Mouse (Mus musculus): ENCODE results near the gene Gm20388. TPM values are rescaled to one million over a fixed set of nuclear protein-coding genes. Genes with fewer than 3 reads are reported as not detected.

The Gm20388 gene
- total RNA-seq, 2 experiments from 2014 or later: 5.8 TPM; not detected in 1

DNA sequence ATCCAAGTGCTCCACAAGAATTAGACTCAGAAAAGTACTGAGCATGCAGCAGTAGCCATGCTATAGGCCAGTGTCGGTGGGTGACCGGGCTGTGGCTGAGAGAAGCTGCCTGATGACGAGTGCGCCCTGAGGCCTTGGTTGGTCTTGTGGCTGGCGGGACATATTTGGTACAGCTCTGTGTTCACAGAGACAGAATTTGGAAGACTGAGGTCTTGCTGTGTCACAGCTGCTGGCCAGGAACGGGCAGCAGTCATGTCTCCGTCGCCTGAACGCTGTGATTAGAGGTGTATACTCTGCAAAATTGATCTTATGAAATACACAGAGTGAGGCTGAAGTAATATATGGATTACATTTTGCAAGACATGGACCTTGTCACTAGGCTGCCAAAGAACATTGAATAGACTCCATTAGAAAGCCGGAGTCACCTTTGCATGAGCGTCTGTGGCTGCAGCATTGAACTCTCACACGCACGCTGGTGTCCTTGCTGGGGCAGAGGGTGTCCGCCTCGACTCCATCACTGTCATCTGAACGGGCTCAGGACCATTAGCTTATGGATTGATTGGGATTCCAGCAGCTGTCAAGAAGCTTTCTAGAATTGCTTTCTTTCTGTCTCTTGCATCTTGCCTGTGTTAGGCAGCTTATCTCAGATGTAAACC lies 5.7 kb downstream of the Gm20388 start:
- DNase-seq: no peak

DNA sequence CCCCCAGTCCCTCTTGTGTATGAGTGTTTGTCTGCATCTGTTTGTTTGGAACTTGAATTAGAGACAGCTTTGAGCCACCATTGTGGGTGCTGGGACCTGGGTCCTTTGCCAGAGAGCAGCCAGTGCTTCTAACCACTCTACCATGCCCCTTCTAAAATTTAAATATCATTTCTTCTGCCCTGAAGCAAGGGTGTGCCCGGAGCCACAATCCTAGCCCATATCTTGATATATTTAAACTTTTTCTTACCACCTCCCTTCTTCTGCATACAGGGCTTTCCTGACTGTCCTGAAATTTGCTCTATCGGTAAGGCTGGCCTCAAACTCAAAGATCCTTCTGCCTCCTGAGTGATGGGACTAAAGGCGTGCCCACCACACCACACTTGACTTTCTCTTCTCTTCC lies 6.8 kb downstream of the Gm20388 start:
- DNase-seq: no peak

DNA sequence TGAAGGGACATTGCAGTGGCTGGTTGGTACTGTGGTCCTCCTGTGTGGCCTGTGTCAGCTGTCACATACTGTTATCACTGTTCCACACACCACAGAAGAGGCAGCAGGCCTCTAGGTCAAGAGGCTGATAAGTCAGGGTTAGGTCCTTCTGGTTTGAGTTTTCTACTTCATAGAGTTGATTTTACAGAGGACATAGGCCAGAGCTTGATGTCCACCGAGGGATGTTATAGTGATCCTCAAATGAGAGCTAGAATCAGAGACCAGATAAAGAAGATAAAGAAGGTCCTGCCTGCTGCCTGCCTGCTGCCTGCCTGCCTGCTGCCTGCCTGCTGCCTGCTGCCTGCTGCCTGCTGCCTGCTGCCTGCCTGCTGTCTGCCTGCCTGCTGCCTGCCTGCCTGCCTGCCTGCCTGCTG lies 7.5 kb downstream of the Gm20388 start:
- DNase-seq: no peak

DNA sequence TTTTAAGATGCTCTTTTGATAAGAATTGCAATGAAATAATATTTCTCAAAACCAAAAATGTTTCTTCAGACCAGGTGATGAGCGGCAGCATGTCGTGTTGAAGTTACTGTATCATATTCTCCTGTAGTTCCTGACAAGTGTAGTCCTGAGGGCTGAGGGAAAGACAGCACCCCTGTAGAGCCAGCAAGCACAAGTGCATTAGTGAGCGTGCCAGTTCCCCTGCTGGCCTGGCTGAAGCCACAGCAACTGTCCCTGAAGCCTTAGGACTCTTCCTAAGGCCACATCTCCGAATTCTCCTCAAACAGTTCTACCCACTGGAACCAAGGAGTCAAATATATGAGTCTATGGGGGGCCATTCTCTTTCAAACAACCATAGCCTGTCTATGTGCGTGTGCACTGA lies 12.6 kb downstream of the Gm20388 start:
- DNase-seq: no peak

DNA sequence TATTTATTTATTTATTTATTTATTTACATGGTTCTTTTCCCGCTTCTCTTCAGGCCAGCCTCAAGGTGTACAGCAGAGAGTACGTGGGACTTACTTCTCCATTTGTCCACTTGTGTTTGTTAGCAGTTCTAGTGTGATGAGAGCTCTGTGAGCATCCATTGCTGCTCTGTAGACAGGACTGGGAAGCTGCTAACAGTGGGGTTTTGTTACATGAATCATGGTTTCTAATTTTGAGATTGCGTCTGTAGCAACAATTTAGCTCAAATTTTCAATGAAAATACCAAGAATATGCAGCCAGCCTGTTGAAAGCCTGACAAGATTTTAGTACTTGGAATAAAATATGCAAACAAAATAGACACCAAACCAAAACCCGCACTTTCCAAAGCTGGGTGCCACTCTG lies 14.8 kb downstream of the Gm20388 start:
- no peak for DNase-seq

DNA sequence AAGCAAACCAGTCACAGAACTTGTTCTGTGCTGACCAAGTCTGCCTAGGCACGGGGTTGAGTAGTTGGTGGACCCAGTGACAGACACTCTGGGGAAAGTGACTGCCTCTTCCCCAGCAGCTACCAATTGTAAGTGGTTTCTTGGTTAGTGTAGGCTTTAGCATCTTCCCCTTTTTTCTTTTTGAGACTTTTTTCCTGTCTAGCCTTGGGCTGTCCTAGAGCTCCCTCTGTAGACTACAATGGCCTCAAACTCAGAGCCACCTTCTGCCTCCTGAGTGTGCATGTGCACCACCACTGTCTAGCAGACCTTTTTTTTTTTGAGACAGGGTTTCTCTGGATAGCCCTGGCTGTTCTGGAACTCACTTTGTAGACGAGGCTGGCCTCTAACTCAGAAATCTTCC lies 15.8 kb downstream of the Gm20388 start:
- no peak for DNase-seq

DNA sequence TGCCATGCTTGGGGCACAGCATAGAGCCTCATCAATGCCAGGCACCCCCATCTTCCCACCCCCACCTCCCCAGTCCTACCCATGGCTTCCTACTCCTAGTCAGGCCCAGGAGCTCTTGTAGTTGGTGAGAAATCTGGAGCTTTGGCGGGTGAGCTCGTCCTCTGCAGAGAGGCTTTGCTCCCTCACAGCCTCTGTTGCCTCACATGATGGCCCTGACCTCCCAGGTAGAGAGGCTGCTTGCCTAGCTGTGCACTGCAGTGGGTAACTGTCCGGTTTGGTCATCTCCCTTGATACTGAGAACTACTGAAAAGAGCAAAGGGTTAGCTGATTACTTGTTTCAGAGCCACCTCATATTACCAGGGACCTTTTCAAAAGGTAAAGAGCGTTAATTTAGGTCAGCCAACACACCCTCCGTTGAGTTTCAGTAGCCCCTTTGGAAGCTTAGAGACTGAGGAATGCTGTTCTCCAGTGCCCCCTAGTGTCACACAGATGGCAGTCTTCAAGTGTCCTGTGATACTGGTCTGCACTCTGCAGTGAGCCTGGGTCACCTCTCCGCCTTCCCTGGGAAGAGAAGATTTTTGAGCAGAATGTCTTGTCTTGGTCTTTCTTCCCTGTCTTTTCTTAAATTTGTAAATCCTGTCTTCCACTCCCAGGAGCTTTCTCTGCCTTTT lies 16.9 kb downstream of the Gm20388 start:
- peak; percentile 56 for DNase-seq

DNA sequence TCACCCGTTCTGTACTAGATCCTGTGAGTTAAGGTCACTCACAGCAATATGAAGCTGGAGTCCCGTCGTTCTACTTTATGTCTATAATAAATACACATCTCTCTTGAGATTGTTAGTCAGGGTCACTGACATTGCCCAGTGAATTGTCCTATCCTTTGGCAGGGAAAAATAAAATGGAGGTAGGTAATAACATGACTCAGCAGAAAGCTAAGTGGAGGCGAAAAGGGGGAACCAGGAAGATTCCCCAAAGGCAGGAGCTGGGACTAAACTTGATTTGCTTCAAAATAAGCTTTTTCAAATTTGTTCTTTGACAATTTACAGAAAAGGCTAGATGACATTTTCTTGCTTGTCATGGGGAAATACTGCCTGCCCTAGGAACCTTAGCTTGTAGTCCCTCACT lies 20.7 kb downstream of the Gm20388 start:
- no peak for DNase-seq

DNA sequence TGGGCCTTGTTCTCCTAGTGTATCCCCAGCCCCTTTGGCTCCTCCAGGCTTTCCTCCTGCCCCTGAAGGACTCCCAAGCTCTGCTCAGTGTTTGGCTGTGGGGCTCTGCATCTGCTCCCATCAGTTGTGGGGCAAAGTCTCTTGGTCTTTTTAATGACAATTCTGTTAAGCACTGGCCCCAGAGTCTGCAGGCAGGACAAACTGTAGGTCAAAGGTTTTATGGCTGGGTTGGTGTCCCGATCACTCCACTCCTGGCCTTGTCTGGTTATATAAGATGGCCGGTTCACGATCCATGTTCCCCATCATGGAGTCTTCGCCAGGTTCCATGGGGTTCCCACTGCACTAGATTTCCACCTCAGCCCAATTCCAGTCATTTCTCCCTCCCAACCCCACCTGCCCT lies 23.0 kb downstream of the Gm20388 start:
- no peak for DNase-seq

DNA sequence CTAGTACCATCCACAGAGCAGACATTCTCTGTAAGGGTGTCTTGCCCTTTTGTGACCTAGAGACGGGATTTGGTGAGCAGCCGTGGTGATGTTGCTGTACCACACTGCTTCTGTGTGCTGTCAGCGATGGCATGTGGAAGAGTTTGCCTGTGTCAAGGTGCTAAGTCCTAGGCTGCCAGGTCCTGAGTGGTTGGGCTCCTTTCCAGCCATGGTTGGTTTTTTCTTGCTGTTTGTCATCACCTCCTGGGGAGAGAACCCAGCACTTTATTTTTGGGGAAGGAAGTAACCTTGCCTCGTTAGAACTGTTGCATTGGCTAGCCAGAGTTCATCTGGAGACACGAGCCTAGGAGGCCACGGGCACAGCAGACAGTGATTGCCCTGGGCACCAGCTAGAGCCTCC lies 24.9 kb downstream of the Gm20388 start:
- DNase-seq: peak; percentile 63

DNA sequence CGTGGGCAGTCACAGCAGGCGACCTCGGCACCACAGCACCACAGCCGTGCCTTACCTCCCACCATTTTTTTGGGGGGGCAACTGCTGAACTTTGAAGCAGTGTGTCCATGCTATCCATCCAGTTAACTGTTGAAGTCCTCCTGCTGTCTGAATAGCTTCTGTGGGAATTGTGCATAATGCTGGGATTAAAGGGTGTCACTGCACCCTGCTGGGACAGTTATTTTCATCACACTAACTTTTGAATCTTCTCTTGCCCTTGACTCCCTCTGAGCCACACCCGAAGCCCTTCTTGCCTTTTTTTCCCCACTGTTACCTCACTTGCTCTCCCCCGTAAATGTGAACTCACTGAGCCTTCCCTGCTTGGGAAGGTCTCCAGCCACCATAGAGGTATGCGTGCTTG lies 27.8 kb downstream of the Gm20388 start:
- no peak for DNase-seq

DNA sequence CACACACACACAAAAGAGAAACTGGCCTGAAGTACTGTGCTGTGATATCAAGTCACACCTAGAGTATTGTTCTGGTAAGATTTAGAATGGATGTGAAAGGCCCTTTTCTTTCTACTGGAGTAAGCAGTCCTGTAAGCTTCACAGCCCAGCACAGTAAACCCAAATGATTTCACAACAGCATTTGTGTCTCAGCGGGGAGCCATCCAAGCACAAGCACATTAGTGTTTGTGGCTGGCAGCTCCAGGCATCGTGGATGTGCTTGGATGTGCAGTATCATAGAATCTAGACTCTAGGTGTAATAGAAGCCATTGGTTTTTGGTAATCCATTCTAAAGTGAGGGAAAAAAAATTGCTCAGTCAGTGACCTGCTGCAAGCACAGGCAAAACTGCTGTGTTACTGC lies 28.7 kb downstream of the Gm20388 start:
- no peak for DNase-seq

DNA sequence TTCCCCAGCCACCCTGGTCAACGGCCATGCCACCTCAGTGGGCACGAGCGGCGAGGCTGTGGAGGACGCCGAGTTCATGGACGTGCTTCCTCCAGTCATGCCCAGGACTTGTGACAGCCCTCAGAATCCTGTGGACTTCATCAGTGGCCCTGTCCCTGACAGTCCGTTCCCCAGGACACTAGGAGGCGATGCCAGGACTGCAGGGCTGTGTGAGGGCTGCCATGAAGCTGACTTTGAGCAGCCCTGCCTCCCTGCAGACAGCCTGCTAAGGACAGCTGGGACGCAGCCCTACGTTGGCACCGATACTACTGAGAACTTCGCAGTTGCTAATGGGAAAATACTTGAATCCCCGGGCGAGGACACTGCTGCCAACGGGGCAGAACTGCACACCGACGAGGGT lies 30.8 kb downstream of the Gm20388 start:
- DNase-seq: no peak

DNA sequence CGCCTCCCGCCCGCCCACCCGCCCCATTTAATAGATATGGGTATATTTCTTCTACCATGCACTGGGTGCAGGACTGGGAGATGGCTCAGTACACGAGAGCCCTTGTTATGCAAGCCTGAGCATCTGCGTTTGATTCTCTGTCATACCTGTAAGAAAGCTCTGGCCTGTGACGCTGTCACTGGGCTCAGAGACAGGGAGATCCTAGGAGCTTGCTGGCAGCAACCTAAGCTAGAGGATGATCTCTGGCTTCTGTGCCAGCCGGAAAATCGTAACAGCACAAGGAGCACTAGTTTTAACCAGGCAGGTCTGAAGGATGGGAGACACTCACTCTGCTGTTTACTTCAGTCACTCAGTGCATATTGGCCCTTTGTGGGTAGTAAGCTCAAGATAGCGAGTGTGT lies 33.0 kb downstream of the Gm20388 start:
- no peak for DNase-seq

DNA sequence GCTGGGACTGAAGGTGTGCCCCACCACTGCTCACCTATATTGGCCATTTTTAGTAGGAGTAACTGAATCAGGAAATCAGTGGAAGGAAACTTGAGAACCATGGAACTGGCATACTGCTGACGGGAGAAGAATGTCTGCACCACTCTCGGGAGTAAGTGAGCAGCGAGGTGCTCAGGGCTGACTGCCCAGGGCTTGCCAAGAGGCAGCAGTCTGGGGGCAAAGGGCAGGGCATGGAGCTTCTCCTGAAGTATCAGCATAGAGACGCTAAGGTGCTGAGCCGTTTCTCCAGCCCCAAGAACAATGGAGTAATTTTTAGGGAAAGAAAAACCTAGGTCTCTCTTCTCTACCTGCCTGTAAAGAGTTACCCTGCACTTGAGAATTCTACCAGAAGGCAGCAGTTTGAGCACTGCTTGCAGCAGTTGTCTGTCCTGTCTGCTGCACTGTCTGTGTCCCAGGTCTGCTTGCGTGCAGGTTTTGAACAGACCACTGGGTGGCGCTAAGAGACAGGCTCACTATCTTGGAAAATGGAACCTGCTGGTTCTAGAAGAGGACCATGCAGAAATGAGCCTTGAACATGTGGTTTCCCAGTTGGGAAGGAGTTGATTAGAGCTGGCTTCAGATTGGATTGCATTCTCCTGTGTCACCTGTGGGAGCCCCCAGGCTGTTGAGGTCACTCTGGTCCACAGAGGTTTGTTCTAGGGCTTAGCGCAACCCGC lies 33.6 kb downstream of the Gm20388 start:
- peak; percentile 85 for DNase-seq

DNA sequence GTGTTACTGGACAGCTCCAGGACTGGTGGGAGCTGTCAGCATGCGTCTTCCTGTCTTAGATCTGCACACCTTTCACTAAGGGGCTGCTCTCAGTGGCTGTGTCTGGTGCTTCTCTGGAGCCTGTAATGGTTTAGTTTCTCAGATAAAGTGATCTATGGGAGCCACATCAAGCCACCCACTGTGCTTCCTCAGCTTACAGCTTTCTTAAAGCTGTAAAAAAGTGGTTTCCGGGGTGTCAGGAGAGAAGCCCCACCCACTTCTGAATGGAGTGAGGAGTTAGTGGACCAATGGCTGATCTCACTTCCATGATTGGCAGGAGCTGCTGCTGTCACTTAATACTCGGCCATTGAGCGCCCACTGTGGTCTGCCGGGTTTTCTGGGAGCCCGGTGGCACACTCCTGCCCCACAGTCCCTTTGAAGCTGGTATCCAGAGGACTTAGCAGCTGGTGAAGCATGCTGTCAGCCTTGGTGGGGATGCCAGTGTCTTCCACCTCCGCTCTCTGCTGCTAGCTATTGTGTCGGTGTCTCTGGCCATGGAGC lies 35.8 kb downstream of the Gm20388 start:
- no peak for DNase-seq

DNA sequence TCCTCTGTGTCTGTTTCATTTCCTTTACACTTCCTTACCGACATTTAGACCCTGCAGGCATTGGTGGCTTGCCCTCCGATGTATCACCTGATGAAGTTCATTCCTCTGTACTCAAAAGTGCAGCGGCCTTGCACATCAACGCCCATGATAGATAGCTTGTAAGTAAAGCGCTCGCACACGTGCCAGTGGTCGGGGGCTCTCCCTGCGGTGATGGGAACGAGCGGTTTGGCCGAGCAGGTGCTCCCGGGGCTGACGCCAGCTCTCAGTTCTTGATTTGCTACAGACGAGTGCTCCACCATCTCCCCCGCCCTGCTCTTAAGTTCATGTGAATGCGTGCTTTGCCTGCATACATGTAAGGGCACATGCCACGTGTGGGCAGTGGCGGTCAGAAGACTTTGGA lies 37.0 kb downstream of the Gm20388 start:
- no peak for DNase-seq

DNA sequence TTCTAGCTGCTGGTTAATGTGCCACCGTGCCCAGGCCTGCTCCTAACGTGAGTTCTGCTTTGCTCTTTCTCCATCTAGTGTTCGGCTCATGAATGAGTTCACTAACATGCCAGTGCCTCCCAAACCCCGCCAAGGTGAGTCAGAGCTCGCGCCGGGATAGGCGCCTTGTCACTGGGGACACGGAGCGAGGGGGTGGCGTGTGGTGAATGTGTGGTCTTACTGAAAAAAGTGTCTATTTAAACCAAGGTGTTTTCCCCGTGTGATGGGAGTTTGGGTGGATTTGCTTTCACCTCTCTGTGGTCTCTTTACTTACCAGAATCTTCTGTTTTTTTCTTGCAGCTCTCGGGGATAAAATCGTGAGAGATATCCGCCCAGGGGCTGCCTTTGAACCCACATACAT lies 37.7 kb downstream of the Gm20388 start:
- no peak for DNase-seq

DNA sequence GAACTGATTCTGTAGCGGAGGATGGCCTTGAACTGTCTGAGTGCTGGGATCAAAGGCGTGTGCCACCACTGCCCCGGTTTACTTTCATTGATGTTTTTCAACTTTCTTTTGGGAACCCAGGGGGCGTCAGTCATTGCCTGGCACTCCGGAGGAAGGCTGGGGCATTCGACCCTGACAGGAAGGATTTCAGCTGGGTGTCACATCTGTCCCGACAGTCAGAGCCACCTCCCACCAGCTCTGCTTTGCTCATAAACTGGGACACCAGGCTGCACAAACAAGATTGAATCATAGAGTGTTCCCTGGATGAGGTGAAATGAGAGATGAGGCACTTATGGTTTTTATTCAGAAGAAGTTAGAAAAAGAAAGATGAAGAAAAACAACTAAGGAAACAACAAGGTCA lies 41.6 kb downstream of the Gm20388 start:
- DNase-seq: no peak

DNA sequence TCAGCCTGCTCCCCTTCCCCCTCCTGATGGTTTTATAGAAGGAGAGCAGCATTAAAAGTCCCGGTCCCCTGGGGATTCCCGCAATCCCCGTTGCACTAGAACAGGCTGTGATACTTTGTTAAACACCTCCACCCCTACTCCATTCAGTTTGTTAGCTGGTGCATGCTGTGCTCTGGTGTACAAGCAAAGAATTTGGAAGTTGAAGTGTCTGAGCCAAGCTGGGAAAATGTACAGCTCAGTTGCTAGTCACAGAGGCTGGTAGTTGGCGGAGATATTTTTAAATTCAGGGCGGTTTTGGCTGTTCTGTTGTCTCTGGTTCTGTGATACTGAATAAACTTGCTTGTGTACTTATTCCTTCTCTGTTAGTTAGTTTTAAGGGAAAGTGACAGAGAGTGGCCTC lies 42.1 kb downstream of the Gm20388 start:
- DNase-seq: no peak

DNA sequence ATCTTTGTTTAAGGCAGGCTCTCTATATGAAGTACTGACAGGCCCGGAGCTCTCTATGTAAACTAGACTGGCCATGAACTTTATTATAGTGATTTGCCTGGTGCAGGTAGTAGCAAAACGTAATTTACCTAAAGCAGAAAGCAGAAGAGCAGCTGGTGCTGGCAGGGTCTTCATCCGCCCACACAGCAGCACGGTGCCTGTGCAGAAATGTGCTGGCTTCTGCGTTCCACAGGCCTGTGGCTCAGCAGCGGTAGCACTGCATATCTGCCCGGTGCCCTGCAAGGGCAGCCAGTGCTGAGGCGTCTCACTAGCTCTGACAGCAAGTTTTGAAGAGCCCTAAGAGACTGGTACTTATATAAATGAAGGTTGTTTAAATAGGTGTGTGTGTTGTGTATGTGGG lies 44.7 kb downstream of the Gm20388 start:
- no peak for DNase-seq

DNA sequence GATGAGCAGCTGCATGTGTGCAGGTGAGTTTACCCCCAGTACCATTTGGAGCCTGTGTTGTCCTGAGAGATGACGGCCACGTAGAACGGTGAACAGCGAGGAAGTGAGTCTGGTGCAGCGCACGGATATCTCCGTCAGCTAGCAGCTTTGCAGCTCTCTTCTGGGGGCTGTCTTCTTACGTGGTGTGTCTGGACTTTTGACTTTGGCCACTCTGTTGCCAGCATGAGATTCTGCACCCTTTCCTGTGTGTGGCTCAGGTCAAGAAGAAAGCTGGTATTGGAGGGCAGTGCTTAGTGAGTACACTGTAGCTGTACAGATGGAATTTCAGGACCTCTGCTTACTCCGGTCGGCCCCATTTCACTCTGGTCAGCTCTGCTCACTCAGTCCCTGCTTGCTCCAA lies 47.4 kb downstream of the Gm20388 start:
- DNase-seq: no peak

DNA sequence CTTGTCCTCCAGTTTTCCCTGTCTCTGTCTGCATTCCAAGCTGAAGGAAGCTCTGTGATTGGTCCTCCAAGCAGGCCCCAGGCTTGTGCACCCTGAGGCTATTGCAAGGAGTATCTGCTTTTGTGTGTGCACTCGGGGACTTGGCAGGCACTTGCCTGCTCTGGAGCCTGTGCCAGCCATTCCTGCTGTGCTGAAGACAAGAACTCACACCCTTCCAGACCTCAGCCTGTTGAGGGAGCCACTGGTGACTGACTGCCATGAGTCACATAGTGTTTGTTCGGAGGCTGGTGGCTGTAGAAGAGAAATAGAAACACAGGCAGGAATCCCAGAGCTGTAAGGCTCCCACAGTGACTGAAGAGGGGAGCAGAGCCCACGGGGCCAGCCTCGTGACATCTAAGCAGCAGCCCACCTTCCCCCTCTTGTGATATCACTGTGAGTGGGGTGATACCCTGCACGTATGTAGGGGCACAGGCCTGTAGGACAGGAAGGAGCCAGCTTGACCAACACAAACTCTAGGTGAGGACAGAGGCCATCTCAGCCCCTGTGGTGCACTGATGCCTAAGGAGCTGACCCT lies 50.0 kb downstream of the Gm20388 start:
- DNase-seq: peak; percentile 62

All from heart, postnatal 4 days (tissue).